Mouse (Mus musculus) heart, adult 18-20 months (tissue): ENCODE measurements at regions not wholly inside any gene's neighbourhood (a gene's known extent, or its start where the extent isn't known, plus 50 kb on each side); places are given as distances from the start of the nearest gene placed in this dataset.

Source experiments
- DNase-seq, 2 experiments: peaks; one replicate each; pipeline ENCODE4 v3.0.0; 2021 to 2022; ENCODE audit warnings: mixed read lengths in 1 of 2

- no peak for DNase-seq
Observed at GRCm38 (mm10) chr4:110125067-110125784, 147.4 kb downstream of the Dmrta2 start.

DNA sequence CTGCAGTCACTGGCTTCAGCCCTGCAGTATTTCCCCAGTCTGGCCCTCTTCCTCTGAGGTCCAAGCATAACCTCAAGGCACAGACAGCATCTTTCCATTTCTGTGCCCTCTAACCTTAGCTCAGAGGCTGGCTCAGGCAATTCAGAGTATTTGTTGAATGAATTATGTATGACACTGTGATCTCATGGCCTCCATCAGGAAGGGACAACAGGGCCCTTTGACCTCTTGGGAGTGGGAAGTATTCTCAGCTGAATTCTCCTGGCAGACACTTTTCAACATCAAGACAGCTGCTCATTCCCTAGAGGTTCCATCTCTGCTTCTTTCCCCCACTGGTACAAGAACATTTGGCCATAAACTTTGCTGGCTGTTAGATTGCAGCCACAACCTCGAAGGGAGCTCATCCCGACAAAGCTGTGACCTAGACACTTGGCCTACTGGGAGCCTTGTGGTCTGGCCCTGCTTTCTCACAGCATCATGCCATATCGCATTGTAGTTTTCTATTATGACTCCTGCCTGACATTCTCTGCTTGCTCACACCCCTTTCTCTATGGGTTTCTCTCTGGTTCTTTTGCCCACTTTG lies 150.2 kb downstream of the Dmrta2 start:
- DNase-seq: peak in 1 of 2 experiments; percentile 44

- DNase-seq: peak; percentile 22 to 77
Observed at GRCm38 (mm10) chr4:110128918-110129317, 151.1 kb downstream of the Dmrta2 start.

DNA sequence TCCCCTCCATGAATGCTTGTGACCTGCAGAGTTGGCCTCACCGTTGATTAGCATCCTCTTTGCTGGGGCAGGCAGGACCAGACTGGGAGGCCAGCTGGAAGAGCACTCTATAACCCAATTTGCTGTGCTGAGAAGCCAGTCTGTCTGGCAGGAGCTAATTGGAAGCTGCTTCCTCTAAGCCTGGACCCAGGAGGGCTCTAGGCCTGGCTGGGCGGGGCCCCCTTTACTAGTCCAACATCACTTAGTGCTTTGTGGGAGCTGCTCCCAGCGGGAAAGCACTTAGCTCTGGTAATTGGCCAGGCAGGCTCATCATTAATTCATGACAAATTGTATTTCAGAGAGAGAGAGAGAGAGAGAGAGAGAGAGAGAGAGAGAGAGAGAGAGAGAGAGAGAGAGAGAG lies 151.7 kb downstream of the Dmrta2 start:
- no peak for DNase-seq

DNA sequence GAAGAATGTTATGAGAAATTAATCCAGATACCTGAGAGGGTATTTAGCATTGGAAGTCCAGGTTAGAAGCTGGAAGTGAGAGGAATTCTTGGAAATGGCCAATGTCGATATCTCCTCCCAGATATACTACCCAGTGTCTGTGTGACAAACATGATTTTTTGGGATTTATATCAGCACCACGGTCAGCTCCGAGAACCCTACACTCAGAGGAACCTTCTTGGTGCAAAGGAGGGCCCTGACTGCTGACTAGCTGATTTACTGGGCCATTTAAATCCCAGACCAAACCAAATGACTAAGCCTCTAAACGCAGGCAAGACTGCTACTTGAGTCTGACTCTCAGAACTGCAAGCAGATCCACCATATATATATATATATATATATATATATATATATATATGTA lies 154.2 kb downstream of the Dmrta2 start:
- DNase-seq: peak in 1 of 2 experiments; percentile 7

DNA sequence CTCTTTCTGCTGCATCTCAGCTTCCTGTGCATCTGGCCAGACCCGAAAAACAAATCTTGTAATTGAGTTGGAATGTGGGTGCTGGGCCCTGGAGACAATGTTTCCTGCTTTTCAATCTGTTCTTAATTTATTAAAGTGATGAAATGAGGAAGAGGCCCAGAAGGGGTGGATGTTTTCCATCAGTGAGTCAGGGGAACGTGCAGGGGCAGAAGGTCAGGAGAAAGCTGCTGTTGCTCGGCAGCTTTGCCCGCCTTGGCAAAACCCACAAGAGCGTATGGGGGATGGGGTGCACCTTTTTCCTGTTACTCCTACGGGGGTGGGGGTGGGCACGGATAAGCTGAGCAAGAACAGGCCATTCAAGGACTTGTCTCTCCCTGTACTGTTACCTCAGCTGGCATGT lies 156.2 kb downstream of the Dmrta2 start:
- DNase-seq: peak; percentile 15 to 40

DNA sequence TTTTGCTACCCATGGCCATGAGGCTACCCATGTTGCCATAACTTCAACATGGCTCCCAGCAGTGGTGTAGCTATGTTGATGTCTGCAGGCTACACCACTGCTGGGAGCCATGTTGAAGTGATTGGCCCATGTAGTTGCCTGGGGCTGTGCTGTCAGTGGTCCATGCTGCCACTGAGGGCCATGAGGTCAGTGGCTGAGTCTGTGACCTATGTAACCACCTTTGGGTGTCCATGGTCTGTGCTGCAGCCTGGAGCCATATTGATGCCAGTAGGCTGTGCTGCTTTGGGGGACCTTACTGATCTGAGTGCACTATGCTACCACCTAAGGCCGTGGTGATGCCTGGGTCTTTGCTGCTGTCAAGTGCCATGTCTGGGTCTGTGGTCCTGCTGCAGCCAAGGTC lies 167.4 kb downstream of the Dmrta2 start:
- no peak for DNase-seq

- DNase-seq: no peak
Observed at GRCm38 (mm10) chr4:110152103-110152946, 174.5 kb downstream of the Dmrta2 start.
